Mouse (Mus musculus) liver, adult 2 months (tissue): ENCODE results near the gene Pgap1.

ENCODE experiments used
- CTCF ChIP-seq: fragments of 200-500 bp; IDR thresholded peaks from 2 replicates; pipeline ENCODE4 v1.5.1; 2011; ENCODE audit warnings: low read depth, low read length, control low read depth
- POLR2A ChIP-seq: fragments of 200-500 bp; IDR thresholded peaks from 2 replicates; pipeline ENCODE4 v1.6.1; 2011; ENCODE audit warnings: low read length, control low read depth; ENCODE audit not compliant: insufficient read depth; ENCODE audit errors: extremely low read depth

DNA sequence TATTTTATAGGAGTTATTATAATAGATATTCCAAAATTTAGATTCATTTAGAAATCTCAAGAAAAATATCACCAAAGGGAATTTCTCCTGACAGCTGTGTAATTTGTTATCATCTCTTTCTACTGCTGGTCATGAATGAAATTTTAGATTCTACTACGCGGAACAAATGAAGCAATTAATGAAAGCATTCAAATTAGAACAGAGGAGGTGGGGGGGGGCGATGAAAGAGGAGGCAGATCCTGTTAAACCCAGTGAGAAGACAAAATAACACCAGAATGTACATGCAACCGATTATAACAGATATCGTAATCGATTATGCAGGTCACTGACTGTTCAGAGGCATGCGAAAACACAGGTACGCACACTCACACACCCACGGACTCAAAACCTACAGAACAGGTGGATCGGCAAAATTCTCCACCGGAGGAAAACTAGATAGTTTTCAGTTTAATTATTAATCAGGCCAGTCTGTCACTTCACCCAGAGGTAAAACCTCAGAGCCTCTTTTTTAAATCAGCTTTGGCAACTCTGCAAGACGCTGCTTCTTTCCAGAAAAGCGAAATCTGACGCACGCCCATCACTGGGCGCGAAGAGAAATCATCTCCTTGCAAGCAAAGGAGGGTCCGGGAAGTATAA is 780 bp downstream of the Pgap1 start:
- TF ChIP-seq POLR2A (no peak), CTCF (no peak)
